8 mouse cellular contexts compared by ENCODE assay signal in the genomic region with DNA sequence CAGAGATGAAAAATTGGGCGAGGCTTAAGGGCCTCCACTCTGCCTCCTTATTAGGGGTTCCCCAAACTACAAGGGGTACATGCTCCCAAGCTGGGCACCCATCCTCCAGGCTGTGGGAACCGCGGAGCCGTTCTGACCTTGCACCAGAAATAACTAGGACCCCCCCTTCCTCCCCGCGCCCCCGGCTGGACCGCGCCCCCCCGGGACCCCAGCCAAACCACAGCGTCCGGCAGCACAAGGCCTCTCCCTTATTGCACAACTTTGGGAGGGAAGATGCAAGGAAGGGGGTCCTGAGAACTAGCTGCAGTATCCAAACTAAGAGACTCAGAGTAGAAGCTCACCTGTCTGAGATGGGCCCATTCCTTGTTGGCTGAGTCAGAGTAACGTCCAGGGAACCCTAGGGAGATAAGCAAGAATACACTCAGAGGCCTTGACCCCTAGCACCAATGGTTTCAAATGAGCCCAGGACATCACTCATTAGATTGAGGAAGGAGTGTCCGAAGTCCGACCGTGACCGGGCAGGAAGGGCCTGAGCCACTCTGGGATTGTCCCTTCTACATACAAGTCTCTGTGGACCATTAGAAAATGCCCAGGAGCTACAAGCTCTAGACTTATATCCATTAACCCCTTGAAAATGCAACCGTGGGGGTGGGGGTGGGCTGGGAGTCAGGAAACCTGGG. TPM values are rescaled to one million over a fixed set of nuclear protein-coding genes. Genes with fewer than 3 reads are reported as not detected.
DNase-seq lines count a peak whose midpoint lies in the region; ATAC-seq and TF ChIP-seq lines count a peak whose summit lies in the region.
"Had no signal": no experiment of that assay in that cellular context is flagged by ENCODE, and none has a peak within 500 bp of the region (broad histone marks: within the 10 kb centered on the region; RNA-seq: fewer than 3 reads in every experiment).

No protein-coding gene starts in this region.

- H3K9ac ChIP-seq in limb, embryonic 11.5 days (ENCODE audit: low read length) = no peak overlapping the region; the same call in 1 of the 2 replicates
- no peak overlapping the region for H3K9ac ChIP-seq in heart, embryonic 11.5 days (ENCODE audit: low read depth, low read length)

- H3K27ac ChIP-seq in limb, embryonic 11.5 days (replicated peaks; ENCODE audit: low read depth, low read length) = no peak overlapping the region
- no peak overlapping the region for H3K27ac ChIP-seq in limb, embryonic 10.5 days
- H3K27ac ChIP-seq in heart, embryonic 11.5 days (ENCODE audit: low read depth, low read length) = no peak overlapping the region
- 0 out of 2 replicates have a peak overlapping the region, but pooled peaks have one; percentile 24 for H3K27ac ChIP-seq in small intestine, adult 2 months (ENCODE audit: insufficient read depth, low read depth, low read length)

- H3K27me3 ChIP-seq in limb, embryonic 11.5 days (ENCODE audit: control insufficient read depth, insufficient read depth, low read length) = peaks cover 79% of the 10 kb centered on the region
- peaks cover 92% of the 10 kb centered on the region for H3K27me3 ChIP-seq in limb, embryonic 10.5 days (ENCODE audit: low read depth, poor library complexity, severe bottlenecking)
- H3K27me3 ChIP-seq in heart, embryonic 11.5 days (ENCODE audit: control insufficient read depth, insufficient read depth, low read length) = peaks cover 62% of the 10 kb centered on the region
- H3K27me3 ChIP-seq in small intestine, adult 2 months (ENCODE audit: control insufficient read depth, insufficient read depth, low read length) = no peaks in the 10 kb centered on the region

- H3K9me3 ChIP-seq in limb, embryonic 11.5 days (ENCODE audit: control insufficient read depth, low read length) = no peaks in the 10 kb centered on the region
- no peaks in the 10 kb centered on the region for H3K9me3 ChIP-seq in limb, embryonic 10.5 days (replicated peaks)
- no peaks in the 10 kb centered on the region for H3K9me3 ChIP-seq in heart, embryonic 11.5 days (replicated peaks; ENCODE audit: control insufficient read depth, low read length)

- H3K4me1 ChIP-seq in limb, embryonic 11.5 days (ENCODE audit: control insufficient read depth, insufficient read depth, low read length) = peaks cover 43% of the 10 kb centered on the region
- peaks cover 69% of the 10 kb centered on the region for H3K4me1 ChIP-seq in limb, embryonic 10.5 days
- peaks cover 49% of the 10 kb centered on the region for H3K4me1 ChIP-seq in heart, embryonic 11.5 days (ENCODE audit: control insufficient read depth, insufficient read depth, low read length)
- peaks cover 22% of the 10 kb centered on the region for H3K4me1 ChIP-seq in small intestine, adult 2 months (ENCODE audit: control insufficient read depth, insufficient read depth, insufficient read length, low read length)

- no peak for TF ChIP-seq CTCF in small intestine, adult 2 months (IDR thresholded peaks at IDR 0.05; ENCODE audit: extremely low read depth, insufficient read length, insufficient replicate concordance, low read depth, low read length)

- TF ChIP-seq POLR2A in small intestine, adult 2 months (IDR thresholded peaks at IDR 0.05; ENCODE audit: low read depth, low read length) = no peak

- H3K36me3 ChIP-seq in limb, embryonic 11.5 days (ENCODE audit: control insufficient read depth, insufficient read depth, low read length) = no peaks in the 10 kb centered on the region; the same call in 1 of the 2 replicates
- peaks cover 5% of the 10 kb centered on the region for H3K36me3 ChIP-seq in limb, embryonic 10.5 days
- H3K36me3 ChIP-seq in heart, embryonic 11.5 days (ENCODE audit: control insufficient read depth, insufficient read depth, low read length) = peaks cover 3% of the 10 kb centered on the region; the same call in 1 of the 2 replicates
- peaks cover 41% of the 10 kb centered on the region for H3K36me3 ChIP-seq in small intestine, adult 2 months (ENCODE audit: control insufficient read depth, insufficient read depth, low read length)

- no peak overlapping the region for H3K4me3 ChIP-seq in limb, embryonic 11.5 days (ENCODE audit: low read depth, low read length)
- H3K4me3 ChIP-seq in limb, embryonic 10.5 days = no peak overlapping the region
- no peak overlapping the region for H3K4me3 ChIP-seq in heart, embryonic 11.5 days (ENCODE audit: low read depth, low read length)
- peak overlapping the region; percentile 85; the same call in 1 of the 2 replicates for H3K4me3 ChIP-seq in small intestine, adult 2 months (ENCODE audit: low read depth, low read length)

- no peak for DNase-seq in limb, embryonic 11.5 days (ENCODE audit: low spot score)
- no peak for DNase-seq in limb, embryonic 10.5 days (ENCODE audit: low spot score)
- peak; percentile 80 for DNase-seq in kidney, postnatal 14 days
- DNase-seq in layer of hippocampus, postnatal 10 days (ENCODE audit: low spot score in 2 of 2) = no peak
- DNase-seq in T-cell, adult 2 months (ENCODE audit: low spot score) = no peak

- WGBS in limb, embryonic 11.5 days = 74% methylated on average over 18 of the region's 18 CpGs
- 67% methylated on average over 18 of the region's 18 CpGs for WGBS in limb, embryonic 10.5 days
- 69% methylated on average over 18 of the region's 18 CpGs for WGBS in heart, embryonic 11.5 days (ENCODE audit: insufficient replicate concordance)
- WGBS in small intestine, adult 2 months = 59% methylated on average over 18 of the region's 18 CpGs

- ATAC-seq in limb, embryonic 11.5 days (ENCODE audit: insufficient number of reproducible peaks, low FRiP score, low TSS enrichment, low read depth) = no peak
- no peak for ATAC-seq in heart, embryonic 11.5 days (replicated peaks; ENCODE audit: insufficient number of reproducible peaks, low FRiP score, low TSS enrichment)

- 0 out of 2 replicates have a peak overlapping the region, but pooled peaks have one; percentile 2 for H3K4me2 ChIP-seq in limb, embryonic 11.5 days (ENCODE audit: low read depth, severe bottlenecking)
- peak overlapping the region; percentile 1; the same call in 1 of the 2 replicates for H3K4me2 ChIP-seq in heart, embryonic 11.5 days

RNA-seq across cellular contexts. Expression of a gene that starts 1.9 kb away (rescaled TPM):
- 0.04 and 0.21 TPM in 2 replicates for polyA plus RNA-seq in limb, embryonic 11.5 days (2014; fragmentation: Nextera tagmentation; extraction: Ambion mirVana)
- polyA plus RNA-seq in limb, embryonic 10.5 days (2016; fragmentation: Nextera tagmentation; extraction: Ambion mirVana) = 0.04 and 0.09 TPM in 2 replicates
- 0.46 and 0.70 TPM in 2 replicates for polyA plus RNA-seq in heart, embryonic 11.5 days (2014; fragmentation: Nextera tagmentation; extraction: Ambion mirVana)
- 2.7 and 2.8 TPM in 2 replicates for polyA plus RNA-seq in small intestine, adult 2 months (2012; rRNA removed)
- total RNA-seq in layer of hippocampus, postnatal 10 days (2021) = 10 to 100 TPM; 59.0 to 61.4 TPM

RNA-seq across cellular contexts. Expression of a gene that starts 2.7 kb away (rescaled TPM):
- polyA plus RNA-seq in limb, embryonic 11.5 days (2014; fragmentation: Nextera tagmentation; extraction: Ambion mirVana) = 2.6 and 4.1 TPM in 2 replicates
- polyA plus RNA-seq in limb, embryonic 10.5 days (2016; fragmentation: Nextera tagmentation; extraction: Ambion mirVana) = 1.9 and 3.0 TPM in 2 replicates
- 6.2 TPM in 2 replicates for polyA plus RNA-seq in heart, embryonic 11.5 days (2014; fragmentation: Nextera tagmentation; extraction: Ambion mirVana)
- 33.0 and 84.5 TPM in 2 replicates for polyA plus RNA-seq in small intestine, adult 2 months (2012; rRNA removed)
- total RNA-seq in layer of hippocampus, postnatal 10 days (2021) = 10 to 100 TPM; 13.2 to 13.4 TPM

RNA-seq across cellular contexts. Expression of a gene that starts 6.8 kb away (rescaled TPM):
- polyA plus RNA-seq in limb, embryonic 11.5 days (2014; fragmentation: Nextera tagmentation; extraction: Ambion mirVana) = 0.13 TPM in 1 of 2 replicates, not detected in the other
- polyA plus RNA-seq in limb, embryonic 10.5 days (2016; fragmentation: Nextera tagmentation; extraction: Ambion mirVana) = not detected in 2 replicates
- 0.13 and 0.39 TPM in 2 replicates for polyA plus RNA-seq in heart, embryonic 11.5 days (2014; fragmentation: Nextera tagmentation; extraction: Ambion mirVana)
- polyA plus RNA-seq in small intestine, adult 2 months (2012; rRNA removed) = 18.4 and 25.7 TPM in 2 replicates
- not detected for total RNA-seq in layer of hippocampus, postnatal 10 days (2021)
- total RNA-seq: liver, adult 2 months had no signal

RNA-seq across cellular contexts. Expression of a gene that starts 12.7 kb away (rescaled TPM):
- polyA plus RNA-seq in limb, embryonic 11.5 days (2014; fragmentation: Nextera tagmentation; extraction: Ambion mirVana) = 4.8 and 5.0 TPM in 2 replicates
- 2.5 and 3.0 TPM in 2 replicates for polyA plus RNA-seq in limb, embryonic 10.5 days (2016; fragmentation: Nextera tagmentation; extraction: Ambion mirVana)
- polyA plus RNA-seq in heart, embryonic 11.5 days (2014; fragmentation: Nextera tagmentation; extraction: Ambion mirVana) = 4.3 TPM in 2 replicates
- 1.1 and 2.2 TPM in 2 replicates for polyA plus RNA-seq in small intestine, adult 2 months (2012; rRNA removed)
- 10 to 100 TPM; 31.7 to 41.4 TPM for total RNA-seq in layer of hippocampus, postnatal 10 days (2021)
- total RNA-seq: liver, adult 2 months had no signal

RNA-seq across cellular contexts. Expression of a gene that starts 48.7 kb away (rescaled TPM):
- 113 and 119 TPM in 2 replicates for polyA plus RNA-seq in limb, embryonic 11.5 days (2014; fragmentation: Nextera tagmentation; extraction: Ambion mirVana)
- 145 and 158 TPM in 2 replicates for polyA plus RNA-seq in limb, embryonic 10.5 days (2016; fragmentation: Nextera tagmentation; extraction: Ambion mirVana)
- 82.1 and 83.5 TPM in 2 replicates for polyA plus RNA-seq in heart, embryonic 11.5 days (2014; fragmentation: Nextera tagmentation; extraction: Ambion mirVana)
- 13.2 and 16.2 TPM in 2 replicates for polyA plus RNA-seq in small intestine, adult 2 months (2012; rRNA removed)
- total RNA-seq in layer of hippocampus, postnatal 10 days (2021) = 10 to 100 TPM; 43.1 to 47.3 TPM

Comparison
In these comparisons a context has a peak if more than half of its experiments do, and no peak if none do; other contexts are left out.
1. RNA of a gene that starts 6.8 kb away (polyA plus RNA-seq): 18.4 to 25.7 TPM in small intestine, adult 2 months; 0.13 to 0.39 TPM in heart, embryonic 11.5 days, 0.13 TPM in limb, embryonic 11.5 days and not detected in limb, embryonic 10.5 days; every median in the first group is over 10 times any median in the second.